Mouse (Mus musculus) adrenal gland, postnatal 36 days (tissue): ENCODE results near the gene Ralgds. TPM values are rescaled to one million over a fixed set of nuclear protein-coding genes. Genes with fewer than 3 reads are reported as not detected.
A peak's percentile ranks its signal among the peaks of the same experiment; 100 is the strongest.
"Not testable (repeated sequence)": the region's sequence is repeated elsewhere in the genome, so short reads cannot be mapped to it uniquely, and the experiment has no call there.

Experiments used
- DNase-seq, 2 experiments: peaks; one replicate each; pipeline ENCODE4 v3.0.0; 2021; ENCODE audit warnings: mixed read lengths in 1 of 2
- long read RNA-seq, 2 experiments: library from polyadenylated mRNA; stranded (forward); transcript quantifications; one replicate each; pipeline ENCODE4 v2.0.0; 2021; ENCODE audit warnings: borderline sequencing depth in 2 of 2
- total RNA-seq, 2 experiments: library from RNA; stranded (reverse); gene quantifications; 2 replicates each; pipeline ENCODE4 v1.2.3; 2021

Gene Ralgds
- total RNA-seq = 10 to 100 TPM; 23.3 to 27.9 TPM
- long read RNA-seq, experiment 1, transcript Ralgds-202 (18 exons, 3,102 nt) = major isoform, 6 of 23 reads
- long read RNA-seq, experiment 1, partial matches to known transcripts = 1 of 23 reads
- long read RNA-seq, experiment 1, other reads (novel, unspliced or antisense) = 12 of 23 reads
- long read RNA-seq, experiment 2, transcript Ralgds-202 (18 exons, 3,102 nt) = major isoform, 5 of 15 reads
- long read RNA-seq, experiment 2, partial matches to known transcripts = 3 of 15 reads
- long read RNA-seq, experiment 2, other reads (novel, unspliced or antisense) = 3 of 15 reads

DNA sequence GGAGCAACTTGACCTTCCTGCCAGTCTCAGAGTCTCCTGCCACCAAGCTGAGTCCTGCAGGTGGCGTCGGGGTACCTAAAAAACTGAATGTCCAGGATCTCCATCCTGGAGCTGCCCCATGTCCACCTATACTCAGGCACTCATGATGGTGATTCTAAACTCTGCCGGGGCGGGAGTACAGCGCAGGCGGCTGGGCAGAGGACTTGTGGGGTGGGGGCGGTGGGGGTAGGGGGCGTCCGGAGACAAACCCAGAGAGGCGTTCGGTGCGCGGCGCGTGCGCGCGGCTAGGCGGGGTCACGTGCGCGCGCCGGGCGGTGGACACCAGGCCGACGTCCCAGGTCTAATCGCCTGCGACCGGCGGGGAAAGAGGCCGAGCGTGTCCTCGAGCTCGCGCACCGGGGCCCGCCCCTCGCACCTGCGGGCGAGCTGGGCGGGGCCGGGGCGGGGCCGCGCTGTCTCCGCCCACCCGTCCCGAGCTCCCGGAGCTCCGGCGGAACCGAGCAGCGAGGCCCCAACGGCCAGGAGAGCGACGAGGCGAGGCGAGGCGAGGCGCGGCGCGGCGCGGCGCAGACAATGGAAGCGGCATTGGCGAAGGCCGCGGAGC lies at the start of gene Ralgds:
TSS of gene Ralgds (plus strand) at position 328 of the 604 bp plus-strand sequence.
- DNase-seq = peak; percentile 66 to 77

DNA sequence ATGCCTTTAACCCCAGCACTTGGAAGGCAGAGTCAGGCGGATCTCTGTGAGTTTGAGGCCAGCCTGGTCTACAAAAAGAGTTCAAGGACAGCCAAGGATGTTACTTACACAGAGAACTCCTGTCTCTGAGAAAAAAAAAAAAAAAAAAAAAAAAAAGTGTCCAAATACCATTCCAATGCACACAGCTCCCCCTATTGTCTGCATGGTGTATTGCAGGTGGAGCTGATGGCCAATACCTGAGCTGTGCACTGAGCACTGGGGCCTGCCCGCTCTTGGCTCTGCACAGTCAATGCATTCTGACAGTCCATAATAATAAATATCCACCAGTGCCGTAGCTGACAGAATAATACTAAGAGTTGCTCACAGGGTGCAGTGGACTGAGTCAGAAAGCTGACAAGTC lies 49.0 kb upstream of the Ralgds start:
- peak; percentile 63 to 73 for DNase-seq

DNA sequence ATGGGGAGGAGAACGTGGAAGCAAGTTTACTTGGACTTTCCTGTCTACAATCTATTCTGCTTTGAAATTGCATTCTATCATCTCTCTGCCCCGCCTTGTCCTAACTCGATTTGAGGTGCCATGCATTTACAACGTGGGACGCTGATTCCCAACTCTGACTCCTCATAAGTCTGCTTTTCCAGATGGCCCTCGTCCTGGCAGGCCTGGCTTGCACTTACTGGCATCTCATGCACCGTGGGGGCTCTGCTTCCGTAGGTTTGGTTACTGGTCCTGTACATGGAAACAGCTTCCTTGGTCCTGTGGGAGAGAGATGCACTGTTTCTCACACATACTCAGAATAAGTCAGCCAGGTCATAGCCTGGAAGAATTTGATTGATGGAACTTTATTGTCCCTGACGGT lies 48.0 kb upstream of the Ralgds start:
- no peak for DNase-seq

DNA sequence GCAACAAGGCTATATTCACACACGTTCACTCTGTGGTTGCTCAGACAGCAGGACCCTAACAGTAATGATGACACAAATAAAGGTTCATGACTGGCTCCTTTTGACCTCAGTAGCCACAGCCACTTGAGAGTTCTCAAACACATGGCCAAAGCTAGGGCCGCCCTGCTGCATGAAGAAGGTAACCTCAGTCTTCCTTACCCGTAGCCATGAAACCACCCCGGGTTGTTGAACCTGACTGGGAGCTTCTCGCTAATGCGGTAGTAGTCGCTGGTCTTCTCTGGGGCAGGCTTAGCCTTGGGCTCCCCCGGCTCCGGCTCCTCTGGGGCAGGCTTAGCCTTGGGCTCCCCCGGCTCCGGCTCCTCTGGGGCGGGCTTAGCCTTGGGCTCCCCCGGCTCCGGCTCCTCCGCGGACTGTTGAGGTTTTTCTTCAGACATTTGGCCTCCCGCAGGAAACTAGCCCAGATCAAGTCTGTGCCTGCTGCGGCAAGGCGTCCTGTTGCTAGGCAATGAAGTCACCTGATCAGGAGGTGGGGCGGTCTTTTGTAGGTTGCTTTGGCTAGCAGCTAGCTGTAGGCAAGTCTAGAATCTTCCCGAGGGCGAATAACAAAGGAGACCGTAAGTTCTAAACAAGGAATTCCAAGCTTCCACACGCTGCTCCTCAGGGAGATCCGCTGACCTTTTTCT lies 46.9 kb upstream of the Ralgds start, which contains the start of gene 1700007K13Rik:
TSS of gene 1700007K13Rik (minus strand) at position 497 of the 683 bp plus-strand sequence.
- DNase-seq = peak; percentile 86 to 87

DNA sequence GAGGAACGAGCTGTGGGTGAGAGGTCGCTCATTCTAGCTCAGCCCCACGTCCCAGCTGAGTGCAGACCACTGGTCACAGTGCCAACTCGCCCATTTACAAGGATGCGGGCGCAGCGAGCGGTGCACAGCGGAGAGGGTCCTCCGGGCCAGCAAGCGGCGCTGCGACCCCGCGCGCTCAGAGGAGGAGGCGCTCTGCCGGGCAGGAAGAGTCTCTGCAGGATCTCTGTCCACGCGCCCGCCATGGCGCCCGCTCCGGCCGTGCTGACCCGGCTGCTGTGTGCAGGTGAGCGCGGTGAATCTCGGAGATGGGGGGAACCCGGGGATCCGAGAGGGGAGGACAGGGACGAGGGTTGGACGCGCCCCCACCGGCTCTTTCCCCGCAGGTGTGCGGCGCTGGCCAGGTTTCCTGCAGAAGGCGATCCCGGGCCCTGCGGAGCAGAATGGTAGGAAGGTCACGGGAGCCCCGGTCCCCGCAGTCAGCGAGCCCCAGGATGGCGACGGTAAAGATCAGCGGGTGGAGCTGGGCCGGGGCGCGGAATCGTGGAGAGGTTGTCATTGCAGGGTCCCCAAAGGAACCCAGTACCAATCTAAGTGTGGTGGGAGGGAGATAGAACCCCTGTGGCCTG lies 45.0 kb upstream of the Ralgds start, which contains the start of gene Mrps2:
TSS of gene Mrps2 (plus strand) at position 207 of the 626 bp plus-strand sequence.
- peak; percentile 90 to 94 for DNase-seq

DNA sequence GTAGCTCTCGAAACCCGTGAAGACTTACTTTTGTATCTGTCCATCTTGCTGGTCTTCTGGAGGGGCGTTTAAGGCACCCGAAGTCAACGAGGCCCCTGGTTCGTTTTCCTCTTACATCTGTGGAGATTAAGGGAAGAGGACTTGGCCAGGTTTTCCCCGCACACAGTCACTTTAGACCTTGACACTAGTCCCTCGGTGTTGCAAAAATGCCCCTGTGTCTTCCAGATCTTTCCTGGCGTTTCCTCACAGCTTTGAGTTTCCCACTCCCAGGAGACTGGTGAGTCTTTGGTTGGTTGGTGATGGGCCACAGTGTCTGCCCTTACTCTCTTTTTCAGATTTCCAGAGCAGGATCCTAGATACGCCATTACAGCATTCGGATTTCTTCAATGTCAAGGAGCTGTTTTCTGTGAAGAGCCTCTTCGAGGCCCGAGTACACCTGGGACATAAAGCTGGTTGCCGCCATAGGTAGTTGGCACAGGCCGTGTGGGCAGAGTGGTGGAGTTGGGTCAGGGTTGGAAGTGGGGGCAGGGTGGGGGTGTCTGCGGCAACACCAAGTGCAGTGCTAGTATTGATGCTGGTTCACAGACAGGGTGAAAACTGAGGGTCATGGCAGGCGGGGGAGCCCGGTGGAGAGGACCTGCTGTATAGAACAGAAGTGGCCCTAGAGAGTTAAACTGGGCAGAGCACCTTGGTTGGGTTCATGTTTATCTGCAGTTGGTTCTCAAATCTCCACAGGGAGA lies 44.3 kb upstream of the Ralgds start:
- DNase-seq = peak; percentile 11 to 19

DNA sequence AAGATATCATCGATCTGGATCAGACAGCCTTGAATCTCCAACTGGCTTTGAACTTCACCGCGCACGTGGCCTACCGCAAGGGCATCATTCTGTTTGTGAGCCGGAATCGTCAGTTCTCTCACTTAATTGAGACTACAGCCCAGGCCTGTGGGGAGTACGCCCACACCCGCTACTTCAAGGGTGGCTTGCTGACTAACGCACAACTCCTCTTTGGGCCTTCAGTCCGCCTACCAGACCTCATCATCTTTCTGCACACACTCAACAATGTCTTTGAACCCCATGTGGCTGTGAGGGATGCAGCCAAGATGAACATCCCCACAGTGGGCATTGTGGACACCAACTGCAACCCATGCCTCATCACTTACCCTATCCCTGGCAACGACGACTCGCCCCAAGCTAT lies 43.5 kb upstream of the Ralgds start:
- DNase-seq = no peak

DNA sequence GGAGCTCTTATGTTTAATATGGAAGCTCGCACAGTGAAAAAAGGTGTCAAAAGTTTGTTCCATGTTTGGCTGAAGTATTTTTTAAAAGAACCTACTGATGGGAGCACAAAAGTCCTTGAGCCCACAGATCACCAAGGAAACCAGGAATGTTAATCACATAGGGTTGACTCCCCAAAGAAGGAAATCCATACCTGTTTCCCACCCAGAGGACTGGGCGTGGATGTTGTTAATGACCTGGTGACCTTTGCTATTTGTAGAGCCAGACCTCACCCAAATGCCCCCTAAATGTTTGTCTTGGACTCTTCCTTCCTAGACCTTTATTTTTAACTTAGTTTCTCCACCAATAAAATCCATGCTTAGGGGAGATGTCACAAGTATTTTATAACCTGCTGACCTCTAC lies 42.3 kb upstream of the Ralgds start:
- DNase-seq = no peak

DNA sequence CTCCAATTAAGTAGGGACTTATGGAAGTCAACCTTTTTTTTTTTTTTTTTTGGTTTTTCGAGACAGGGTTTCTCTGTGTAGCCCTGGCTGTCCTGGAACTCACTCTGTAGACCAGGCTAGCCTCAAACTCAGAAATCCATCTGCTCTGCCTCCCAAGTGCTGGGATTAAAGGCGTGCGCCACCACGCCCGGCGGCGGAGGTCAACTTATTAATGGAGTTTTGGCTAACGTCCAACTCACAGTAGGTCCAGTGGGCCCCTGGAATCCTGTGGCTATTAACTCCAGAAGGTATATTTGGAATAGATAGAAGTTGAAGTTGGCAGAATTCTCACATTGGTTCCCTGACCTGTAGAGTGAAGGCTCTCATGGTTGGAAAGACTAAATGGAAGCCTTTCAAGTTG lies 40.9 kb upstream of the Ralgds start:
- not testable (repeated sequence) for DNase-seq

DNA sequence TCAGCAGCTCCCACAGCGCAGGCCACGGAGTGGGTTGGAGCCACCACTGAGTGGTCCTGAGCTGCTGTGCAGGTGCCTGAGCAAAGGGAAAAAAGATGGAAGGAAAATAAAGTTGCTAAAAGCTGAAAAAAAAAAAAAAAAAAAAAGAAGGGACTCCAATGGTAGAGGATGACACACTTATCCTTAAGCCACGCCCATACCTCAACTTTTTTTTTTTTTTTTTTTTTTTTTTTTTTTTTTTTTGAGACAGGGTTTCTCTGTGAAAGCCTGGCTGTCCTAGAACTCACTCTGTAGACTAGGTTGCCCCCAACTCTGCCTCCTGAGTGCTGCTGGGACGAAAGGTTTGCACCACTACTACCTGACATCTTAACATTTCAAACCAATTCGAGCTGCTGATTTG lies 34.9 kb upstream of the Ralgds start:
- DNase-seq = not testable (repeated sequence)

DNA sequence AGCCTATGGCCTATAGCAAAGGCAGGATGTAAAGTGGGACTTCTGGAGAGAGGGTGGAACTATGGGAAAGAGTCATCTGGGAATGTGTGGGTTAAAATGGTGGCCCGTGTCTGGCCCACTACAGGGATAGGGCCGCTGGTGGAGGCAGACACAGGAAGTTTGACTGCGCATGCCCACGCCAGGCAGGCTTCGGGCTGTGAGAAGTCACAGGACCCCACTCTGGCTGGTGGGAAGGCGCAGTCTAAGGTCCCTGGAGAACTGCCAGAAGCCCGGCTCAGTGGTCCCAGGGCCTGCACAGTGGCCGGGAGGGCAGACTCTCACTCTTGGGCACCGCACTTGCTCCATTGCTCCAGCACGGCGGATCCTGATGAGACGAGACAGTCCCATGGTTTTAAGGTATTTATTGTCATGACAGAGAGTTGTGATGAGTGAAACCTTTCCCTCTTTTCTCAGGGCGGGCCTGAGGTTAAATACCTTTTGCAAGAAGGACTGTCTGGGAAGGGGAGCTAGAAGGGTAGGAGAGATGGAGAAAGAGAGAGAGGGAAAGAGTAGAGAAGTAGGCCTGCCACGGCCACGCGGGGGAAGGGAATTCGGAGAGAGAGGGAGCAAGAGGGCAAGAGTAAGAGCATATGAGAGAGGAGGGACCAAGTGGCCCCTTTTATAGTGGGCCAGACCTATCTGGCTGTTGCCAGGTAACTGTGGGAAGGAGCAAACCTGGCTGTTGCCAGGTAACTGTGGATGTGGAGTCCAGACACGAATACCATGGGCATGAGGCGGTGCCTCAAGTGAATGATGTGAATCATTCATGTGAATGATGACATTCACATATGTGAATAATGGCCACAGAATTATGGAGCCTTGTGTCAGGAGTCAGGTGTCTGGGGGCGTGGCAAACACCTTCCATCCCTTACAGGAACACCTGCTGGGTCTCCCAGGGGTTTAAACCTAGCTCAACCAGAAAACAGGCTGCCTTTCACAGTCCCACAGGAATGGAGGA lies 33.4 kb upstream of the Ralgds start:
- DNase-seq = no peak

DNA sequence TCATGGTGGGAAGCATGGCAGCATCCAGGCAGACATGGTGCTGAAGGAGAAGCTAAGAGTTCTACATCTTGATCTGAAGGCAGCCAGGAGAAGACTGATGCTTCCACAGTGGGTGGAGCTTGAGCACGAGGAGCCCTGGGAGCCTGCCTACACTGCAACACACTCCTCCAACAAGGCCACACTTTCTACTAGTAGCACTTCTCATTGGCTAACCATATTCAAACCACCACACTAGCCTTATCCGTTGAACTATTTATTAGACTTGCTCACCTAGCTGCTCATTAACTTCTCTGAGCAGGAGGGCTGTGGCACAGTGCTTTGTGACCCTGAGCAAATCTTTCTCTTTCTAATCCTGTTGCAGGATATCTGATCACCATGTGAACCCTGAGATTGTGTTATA lies 29.1 kb upstream of the Ralgds start:
- DNase-seq = no peak

DNA sequence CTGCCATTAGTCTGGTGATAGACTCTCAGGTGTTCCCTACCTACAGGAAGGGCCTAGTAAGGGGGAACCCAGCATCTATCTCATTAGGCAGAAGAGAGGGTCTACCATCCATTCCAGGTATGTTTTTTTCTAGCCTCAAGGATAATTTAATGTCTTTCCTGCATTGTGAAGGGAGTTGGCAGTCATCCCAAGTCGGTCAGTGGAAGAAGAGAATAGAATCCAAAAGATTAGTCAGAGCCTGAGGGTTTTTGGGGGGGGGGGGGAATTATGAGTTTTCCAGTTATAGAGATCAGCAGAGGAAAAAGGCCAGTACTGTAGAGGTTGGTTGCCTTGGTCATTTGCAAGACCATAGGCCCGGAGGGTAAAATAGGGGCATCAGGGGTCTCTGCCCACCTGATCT lies 18.4 kb upstream of the Ralgds start:
- no peak for DNase-seq

DNA sequence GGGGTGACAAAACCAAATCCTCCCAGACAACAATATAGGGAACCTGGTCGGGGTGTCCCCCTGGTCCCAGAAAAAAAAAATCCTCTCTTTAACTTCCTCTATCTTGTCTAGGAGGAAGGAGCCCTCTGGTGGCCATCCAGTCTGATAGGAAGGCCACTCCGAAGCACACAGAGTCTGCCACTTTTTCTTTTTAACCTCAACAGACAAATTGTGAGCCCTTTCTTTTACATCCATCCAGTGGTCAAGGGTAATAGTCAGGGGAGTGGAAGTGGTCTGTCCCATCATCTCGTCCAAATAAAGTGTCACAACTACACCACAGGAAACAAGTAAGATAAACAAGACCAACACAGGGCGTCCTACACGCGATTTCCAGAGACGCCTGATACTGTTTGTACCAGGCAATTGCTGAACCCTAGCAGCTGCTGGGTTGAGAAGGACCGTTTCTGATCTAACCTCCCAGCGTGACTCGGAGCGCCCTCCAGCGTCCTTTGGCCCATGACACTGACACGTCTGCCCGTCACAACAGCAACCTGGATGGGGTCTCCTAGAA lies 17.6 kb upstream of the Ralgds start:
- peak in 1 of 2 experiments; percentile 52 for DNase-seq

DNA sequence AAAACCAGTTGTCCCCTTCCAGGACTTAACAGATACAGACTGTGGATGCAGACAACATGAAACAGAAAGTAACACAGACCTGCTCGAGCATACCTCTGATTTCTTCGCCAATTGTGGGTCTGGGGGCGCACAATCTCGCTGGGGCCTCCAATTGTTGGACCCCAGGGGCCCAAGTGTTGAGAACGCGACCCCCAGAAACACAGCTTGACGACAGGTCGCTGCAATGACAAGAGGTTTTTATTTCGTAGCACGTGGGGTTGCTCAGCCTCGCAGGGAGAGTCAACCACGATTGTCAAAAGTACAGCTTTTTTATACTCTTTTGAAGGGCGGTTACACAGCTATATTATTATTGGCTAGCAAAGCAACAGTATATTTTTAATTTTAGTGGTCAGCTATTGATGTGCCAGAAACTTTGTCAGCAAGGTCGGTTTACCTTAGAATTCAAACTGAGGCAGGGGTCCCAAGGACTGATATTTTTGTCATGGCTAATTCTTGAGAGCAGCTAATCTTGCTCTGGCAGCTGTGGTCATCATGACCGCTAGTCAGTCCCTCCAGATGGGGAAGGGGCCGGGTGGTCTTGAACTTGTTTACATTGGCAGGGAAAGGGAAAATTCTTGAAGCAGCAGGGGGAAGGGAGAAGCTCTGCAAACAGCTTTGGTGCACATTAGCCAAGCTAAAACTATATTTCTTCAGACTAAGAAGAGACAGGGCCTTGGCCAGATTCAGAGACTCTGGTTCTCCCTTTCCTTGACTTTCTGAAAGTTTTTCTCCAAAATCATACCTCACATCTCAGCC lies 16.9 kb upstream of the Ralgds start:
- no peak for DNase-seq

DNA sequence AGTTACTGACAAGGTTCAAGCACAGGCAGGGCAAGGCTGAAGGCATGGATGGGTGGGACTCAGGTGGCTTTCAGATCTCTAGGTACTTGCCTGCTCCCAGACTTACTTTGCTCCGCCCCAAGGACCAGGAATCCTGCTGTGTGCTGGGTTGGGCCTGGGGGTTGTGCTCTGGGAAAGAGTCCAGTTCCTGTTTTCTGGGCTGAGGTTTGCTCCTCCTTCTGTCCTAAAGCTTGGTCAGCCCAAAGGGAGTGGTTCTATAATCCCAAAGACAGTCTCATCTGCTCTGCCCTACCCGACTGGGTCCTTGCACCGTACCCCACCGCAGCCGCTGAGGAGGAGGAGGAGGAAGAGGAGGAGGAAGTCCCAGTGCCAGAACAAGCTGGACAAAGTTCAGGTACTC lies 16.3 kb upstream of the Ralgds start, which contains the start of gene Gbgt1:
TSS of gene Gbgt1 (plus strand) at position 221 of the 400 bp plus-strand sequence.
- DNase-seq = no peak

DNA sequence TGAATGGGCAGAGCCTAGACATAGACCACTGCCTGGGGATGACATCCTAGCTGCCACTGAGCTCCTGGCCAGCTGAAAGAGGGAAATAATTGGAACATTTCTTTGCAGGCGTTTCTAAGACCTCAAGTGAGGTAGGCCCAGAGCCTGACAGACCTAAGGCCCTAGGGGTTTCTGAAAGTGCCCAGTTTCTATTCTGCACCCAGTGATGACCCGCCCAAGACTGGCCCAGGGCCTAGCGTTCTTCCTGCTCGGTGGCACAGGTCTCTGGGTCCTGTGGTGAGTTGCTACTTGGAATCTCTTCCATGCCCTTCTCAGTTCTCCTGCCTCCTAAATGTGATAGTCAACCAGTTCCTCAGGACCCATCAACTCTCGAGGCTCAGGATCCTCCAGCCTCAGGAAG lies 15.4 kb upstream of the Ralgds start:
- DNase-seq = no peak

DNA sequence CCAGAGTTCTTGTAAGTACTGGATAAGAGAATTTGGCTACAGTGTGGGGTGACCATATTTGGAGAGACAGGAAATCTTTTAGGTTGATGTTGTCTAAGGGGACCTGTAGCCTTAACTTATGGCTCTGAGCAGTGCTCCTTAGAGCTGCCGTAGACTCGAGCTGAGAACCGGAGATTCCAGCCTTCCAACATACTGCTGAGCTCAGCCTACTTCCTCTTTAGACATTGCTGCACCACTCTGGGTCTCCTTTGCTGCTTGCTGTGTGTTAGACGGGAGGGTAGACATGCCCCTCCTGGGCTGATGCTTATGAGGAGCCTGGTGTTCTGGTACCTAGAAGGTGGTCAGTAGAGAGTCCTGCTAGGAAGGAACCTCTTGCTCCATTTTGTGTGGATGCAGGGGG lies 14.5 kb upstream of the Ralgds start:
- no peak for DNase-seq

DNA sequence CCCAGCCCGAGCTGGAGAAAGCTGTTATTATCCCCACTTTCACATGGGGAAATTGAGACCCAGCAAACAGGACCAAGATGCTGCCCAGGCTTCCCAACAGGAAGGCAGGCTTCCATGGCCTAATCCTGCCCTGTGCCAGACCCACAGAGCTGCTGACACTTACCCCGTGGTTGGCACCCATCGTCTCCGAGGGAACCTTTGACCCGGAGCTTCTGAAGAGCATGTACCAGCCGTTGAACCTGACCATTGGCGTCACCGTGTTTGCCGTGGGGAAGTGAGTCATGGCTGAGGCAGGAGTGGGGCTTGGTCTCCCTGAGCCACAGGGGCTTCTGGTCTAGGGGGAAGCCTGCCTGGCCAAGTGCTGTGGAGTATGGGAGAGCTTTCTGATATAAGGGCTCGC lies 9.9 kb upstream of the Ralgds start:
- DNase-seq = no peak
